Mouse (Mus musculus): ENCODE data around the gene Bhmt2. TPM values are rescaled to one million over a fixed set of nuclear protein-coding genes. Genes with fewer than 3 reads are reported as not detected.

Gene Bhmt2
- polyA plus RNA-seq, 1 experiment: not detected

GRCm38 (mm10) chr13:93628861-93629260 is 45.2 kb downstream of the Bhmt2 start:
- H3K4me3 ChIP-seq (ENCODE audit: insufficient read depth, poor library complexity, severe bottlenecking): no peak overlapping the region
- H3K79me2 ChIP-seq (ENCODE audit: control insufficient read depth, insufficient read depth): no peaks in the 10 kb centered on the region
- no peaks in the 10 kb centered on the region for H3K27me3 ChIP-seq (ENCODE audit: control insufficient read depth, insufficient read depth, insufficient read length)
- TF ChIP-seq MYOD1 (IDR thresholded peaks at IDR 0.05; ENCODE audit: control insufficient read depth, insufficient read length, low read depth): no peak
- no peak for TF ChIP-seq USF1 (IDR thresholded peaks at IDR 0.05; ENCODE audit: low read depth)
- no peak for TF ChIP-seq MYOG (IDR thresholded peaks at IDR 0.05; ENCODE audit: control insufficient read depth, extremely low read depth, insufficient read length)
- TF ChIP-seq FOSL1 (IDR thresholded peaks at IDR 0.05; ENCODE audit: insufficient read depth, low read length, poor library complexity, severe bottlenecking): no peak
- no peak for TF ChIP-seq CTCF (IDR thresholded peaks at IDR 0.05; ENCODE audit: control insufficient read depth, insufficient read depth, insufficient read length)
- no peak for TF ChIP-seq CEBPB (IDR thresholded peaks at IDR 0.05; ENCODE audit: low read depth)
- TF ChIP-seq MAX (IDR thresholded peaks at IDR 0.05): no peak
- H3ac ChIP-seq (ENCODE audit: control insufficient read depth, insufficient read length, low read depth): no peak overlapping the region
- no peaks in the 10 kb centered on the region for H3K36me3 ChIP-seq (ENCODE audit: control insufficient read depth, insufficient read depth)
- no peaks in the 10 kb centered on the region for H3K79me3 ChIP-seq (ENCODE audit: low read depth)

- H3K79me3 ChIP-seq (ENCODE audit: low read depth): no peaks in the 10 kb centered on the region
- H3K36me3 ChIP-seq (ENCODE audit: control insufficient read depth, insufficient read depth): no peaks in the 10 kb centered on the region
- H3ac ChIP-seq (ENCODE audit: control insufficient read depth, insufficient read length, low read depth): no peak overlapping the region
- no peaks in the 10 kb centered on the region for H3K79me2 ChIP-seq (ENCODE audit: control insufficient read depth, insufficient read depth)
- H3K27me3 ChIP-seq (ENCODE audit: control insufficient read depth, insufficient read depth, insufficient read length): peaks cover 4% of the 10 kb centered on the region
- no peak overlapping the region for H3K4me3 ChIP-seq (ENCODE audit: insufficient read depth, poor library complexity, severe bottlenecking)
- TF ChIP-seq FOSL1 (IDR thresholded peaks at IDR 0.05; ENCODE audit: insufficient read depth, low read length, poor library complexity, severe bottlenecking) (no peak), MYOD1 (IDR thresholded peaks at IDR 0.05; ENCODE audit: control insufficient read depth, insufficient read length, low read depth) (no peak), CTCF (IDR thresholded peaks at IDR 0.05; ENCODE audit: control insufficient read depth, insufficient read depth, insufficient read length) (no peak), MAX (IDR thresholded peaks at IDR 0.05) (no peak), CEBPB (IDR thresholded peaks at IDR 0.05; ENCODE audit: low read depth) (no peak), MYOG (IDR thresholded peaks at IDR 0.05; ENCODE audit: control insufficient read depth, extremely low read depth, insufficient read length) (no peak), USF1 (IDR thresholded peaks at IDR 0.05; ENCODE audit: low read depth) (no peak)
Measured at GRCm38 (mm10) chr13:93614361-93614948, 59.6 kb downstream of the Bhmt2 start.

- TF ChIP-seq CEBPB (IDR thresholded peaks at IDR 0.05; ENCODE audit: low read depth) (no peak), MYOD1 (IDR thresholded peaks at IDR 0.05; ENCODE audit: control insufficient read depth, insufficient read length, low read depth) (no peak), MYOG (IDR thresholded peaks at IDR 0.05; ENCODE audit: control insufficient read depth, extremely low read depth, insufficient read length) (no peak), CTCF (IDR thresholded peaks at IDR 0.05; ENCODE audit: control insufficient read depth, insufficient read depth, insufficient read length) (no peak), FOSL1 (IDR thresholded peaks at IDR 0.05; ENCODE audit: insufficient read depth, low read length, poor library complexity, severe bottlenecking) (no peak), USF1 (IDR thresholded peaks at IDR 0.05; ENCODE audit: low read depth) (no peak), MAX (IDR thresholded peaks at IDR 0.05) (no peak)
- H3K79me3 ChIP-seq (ENCODE audit: low read depth): no peaks in the 10 kb centered on the region
- peaks cover 4% of the 10 kb centered on the region for H3K27me3 ChIP-seq (ENCODE audit: control insufficient read depth, insufficient read depth, insufficient read length)
- H3K79me2 ChIP-seq (ENCODE audit: control insufficient read depth, insufficient read depth): no peaks in the 10 kb centered on the region
- H3K4me3 ChIP-seq (ENCODE audit: insufficient read depth, poor library complexity, severe bottlenecking): no peak overlapping the region
- no peak overlapping the region for H3ac ChIP-seq (ENCODE audit: control insufficient read depth, insufficient read length, low read depth)
- no peaks in the 10 kb centered on the region for H3K36me3 ChIP-seq (ENCODE audit: control insufficient read depth, insufficient read depth)
Measured at GRCm38 (mm10) chr13:93613771-93614170, 60.3 kb downstream of the Bhmt2 start.

- H3K4me3 ChIP-seq (ENCODE audit: insufficient read depth, poor library complexity, severe bottlenecking): no peak overlapping the region
- TF ChIP-seq CTCF (IDR thresholded peaks at IDR 0.05; ENCODE audit: control insufficient read depth, insufficient read depth, insufficient read length): peak; percentile 13
- no peak for TF ChIP-seq MYOD1 (IDR thresholded peaks at IDR 0.05; ENCODE audit: control insufficient read depth, insufficient read length, low read depth)
- H3K79me2 ChIP-seq (ENCODE audit: control insufficient read depth, insufficient read depth): no peaks in the 10 kb centered on the region
- no peak overlapping the region for H3ac ChIP-seq (ENCODE audit: control insufficient read depth, insufficient read length, low read depth)
- no peaks in the 10 kb centered on the region for H3K27me3 ChIP-seq (ENCODE audit: control insufficient read depth, insufficient read depth, insufficient read length)
- H3K79me3 ChIP-seq (ENCODE audit: low read depth): no peaks in the 10 kb centered on the region
- H3K36me3 ChIP-seq (ENCODE audit: control insufficient read depth, insufficient read depth): no peaks in the 10 kb centered on the region
Measured at GRCm38 (mm10) chr13:93612660-93613607, 61.2 kb downstream of the Bhmt2 start.

GRCm38 (mm10) chr13:93608476-93608875 is 65.6 kb downstream of the Bhmt2 start:
- no peaks in the 10 kb centered on the region for H3K36me3 ChIP-seq (ENCODE audit: control insufficient read depth, insufficient read depth)
- no peak overlapping the region for H3K4me3 ChIP-seq (ENCODE audit: insufficient read depth, poor library complexity, severe bottlenecking)
- TF ChIP-seq FOSL1 (IDR thresholded peaks at IDR 0.05; ENCODE audit: insufficient read depth, low read length, poor library complexity, severe bottlenecking) (no peak), CEBPB (IDR thresholded peaks at IDR 0.05; ENCODE audit: low read depth) (no peak), MYOG (IDR thresholded peaks at IDR 0.05; ENCODE audit: control insufficient read depth, extremely low read depth, insufficient read length) (no peak), USF1 (IDR thresholded peaks at IDR 0.05; ENCODE audit: low read depth) (no peak), MAX (IDR thresholded peaks at IDR 0.05) (no peak), MYOD1 (IDR thresholded peaks at IDR 0.05; ENCODE audit: control insufficient read depth, insufficient read length, low read depth) (no peak), CTCF (IDR thresholded peaks at IDR 0.05; ENCODE audit: control insufficient read depth, insufficient read depth, insufficient read length) (no peak)
- H3K27me3 ChIP-seq (ENCODE audit: control insufficient read depth, insufficient read depth, insufficient read length): peaks cover 3% of the 10 kb centered on the region
- no peaks in the 10 kb centered on the region for H3K79me3 ChIP-seq (ENCODE audit: low read depth)
- H3K79me2 ChIP-seq (ENCODE audit: control insufficient read depth, insufficient read depth): no peaks in the 10 kb centered on the region
- H3ac ChIP-seq (ENCODE audit: control insufficient read depth, insufficient read length, low read depth): no peak overlapping the region
